Mouse (Mus musculus): ENCODE results near the gene Stpg3. TPM values are rescaled to one million over a fixed set of nuclear protein-coding genes. Genes with fewer than 3 reads are reported as not detected.
A peak's percentile ranks its signal among the peaks of the same experiment; 100 is the strongest.

Stpg3 gene
- total and polyA plus RNA-seq, 3 experiments: 0.07 TPM; not detected in 2

- TF ChIP-seq RCOR1 (IDR thresholded peaks at IDR 0.05; ENCODE audit: low read depth, low read length) (no peak; the same call in 1 of the 2 replicates), GATA1 (IDR thresholded peaks at IDR 0.05; ENCODE audit: low read depth, low read length) (no peak), SIN3A (IDR thresholded peaks at IDR 0.05; ENCODE audit: low read length) (peak; percentile 53), RAD21 (IDR thresholded peaks at IDR 0.05; ENCODE audit: low read depth, low read length) (no peak), NRF1 (IDR thresholded peaks at IDR 0.05; ENCODE audit: insufficient read depth, low read depth, low read length, poor library complexity, severe bottlenecking) (peak; percentile 63; the same call in 1 of the 2 replicates), GABPA (IDR thresholded peaks at IDR 0.05; ENCODE audit: low read depth, low read length) (no peak), POLR2A (IDR thresholded peaks at IDR 0.05; ENCODE audit: control insufficient read depth in 1 of 2, insufficient read depth in 1 of 2, low read depth in 1 of 2, low read length in 2 of 2, poor library complexity in 1 of 2) (peak; percentile 45 to 76), KAT2A (conservative IDR thresholded peaks at IDR 0.05; ENCODE audit: low read depth, low read length) (no peak; the same call in 1 of the 2 replicates), BHLHE40 (IDR thresholded peaks at IDR 0.05; ENCODE audit: borderline replicate concordance, low read depth, low read length) (peak; percentile 50; the same call in 1 of the 2 replicates), UBTF (IDR thresholded peaks at IDR 0.05; ENCODE audit: borderline replicate concordance, insufficient read depth, low read depth, low read length) (0 out of 2 replicates have a peak, but pooled peaks have one; percentile 62), ELF1 (IDR thresholded peaks at IDR 0.05; ENCODE audit: low read depth, low read length) (peak; percentile 94), CHD1 (IDR thresholded peaks at IDR 0.05; ENCODE audit: low read depth, low read length) (no peak), MAX (IDR thresholded peaks at IDR 0.05; ENCODE audit: low read length) (peak; percentile 91), USF2 (IDR thresholded peaks at IDR 0.05; ENCODE audit: borderline replicate concordance in 1 of 2, insufficient read depth in 1 of 2, low read depth in 1 of 2, low read length in 2 of 2) (peak in 1 of 2 experiments; percentile 67; a peak in 3 of 4 replicates), MAZ (IDR thresholded peaks at IDR 0.05; ENCODE audit: low read depth, low read length) (no peak), EP300 (IDR thresholded peaks at IDR 0.05; ENCODE audit: low read depth in 1 of 2, low read length in 2 of 2) (peak in 1 of 2 experiments; percentile 33; a peak in 1 of 4 replicates), ZMIZ1 (IDR thresholded peaks at IDR 0.05; ENCODE audit: low read depth, low read length) (peak; percentile 85), MYB (IDR thresholded peaks at IDR 0.05; ENCODE audit: low read depth, low read length) (no peak), ZNF384 (IDR thresholded peaks at IDR 0.05; ENCODE audit: low read depth, low read length) (no peak), TAL1 (IDR thresholded peaks at IDR 0.05; ENCODE audit: low read length) (no peak), MEF2A (IDR thresholded peaks at IDR 0.05; ENCODE audit: extremely low read depth, insufficient replicate concordance, low read depth, low read length, poor library complexity, severe bottlenecking) (no peak), ZC3H11A (IDR thresholded peaks at IDR 0.05; ENCODE audit: low read depth, low read length) (no peak), USF1 (IDR thresholded peaks at IDR 0.05; ENCODE audit: low read depth, low read length) (peak; percentile 95), ZKSCAN1 (IDR thresholded peaks at IDR 0.05; ENCODE audit: low read depth, low read length) (no peak), TCF12 (IDR thresholded peaks at IDR 0.05; ENCODE audit: low read depth, low read length) (0 out of 2 replicates have a peak, but pooled peaks have one; percentile 47), E2F4 (IDR thresholded peaks at IDR 0.05; ENCODE audit: borderline replicate concordance, low read depth, low read length) (peak; percentile 58; the same call in 1 of the 2 replicates), SMC3 (IDR thresholded peaks at IDR 0.05; ENCODE audit: low read depth, low read length) (no peak), HCFC1 (IDR thresholded peaks at IDR 0.05; ENCODE audit: low read depth, low read length) (peak; percentile 61), POLR2AphosphoS2 (IDR thresholded peaks at IDR 0.05; ENCODE audit: low read length) (peak; percentile 59; the same call in 1 of the 2 replicates), TBP (IDR thresholded peaks at IDR 0.05; ENCODE audit: low read depth, low read length) (peak; percentile 68), ETS1 (IDR thresholded peaks at IDR 0.05; ENCODE audit: low read depth, low read length) (peak; percentile 64), MYC (IDR thresholded peaks at IDR 0.05; ENCODE audit: low read depth, low read length) (peak; percentile 76), NELFE (IDR thresholded peaks at IDR 0.05; ENCODE audit: low read depth, low read length) (peak; percentile 75)
- DNase-seq (ENCODE audit: low read depth, low spot score): peak; percentile 97
- Histone ChIP-seq H3K4me1 (ENCODE audit: control insufficient read depth in 1 of 2, insufficient read depth in 2 of 2, low read length in 2 of 2) (peaks cover 6 to 32% of the 10 kb centered on the region in 2 experiments), H3K4me3 (ENCODE audit: control insufficient read depth in 1 of 2, insufficient read depth in 1 of 2, low read depth in 2 of 2, low read length in 2 of 2) (peak overlapping the region; percentile 57 to 72), H3K27ac (ENCODE audit: control insufficient read depth, low read depth, low read length) (peak overlapping the region; percentile 96), H3K9ac (ENCODE audit: control insufficient read depth, low read depth, low read length, poor library complexity, severe bottlenecking) (peak overlapping the region; percentile 87), H3K36me3 (ENCODE audit: control insufficient read depth in 1 of 2, insufficient read depth in 2 of 2, low read length in 2 of 2) (peaks cover 0 to 17% of the 10 kb centered on the region in 2 experiments; a peak in 2 of 4 replicates), H3K27me3 (ENCODE audit: control insufficient read depth in 1 of 2, insufficient read depth in 2 of 2, low read length in 2 of 2) (no peaks in the 10 kb centered on the region), H3K79me2 (ENCODE audit: control insufficient read depth, insufficient read depth, low read length, poor library complexity) (peaks cover 21% of the 10 kb centered on the region), H3K9me3 (replicated peaks; ENCODE audit: insufficient read depth, low read length) (no peaks in the 10 kb centered on the region)
Observed at GRCm38 (mm10) chr2:25195211-25196156, 19.0 kb downstream of the Stpg3 start.
